ENCODE assay signal across 10 mouse cellular contexts in genomic region chr9:106457163-106457559, GRCm38 (mm10). TPM values are rescaled to one million over a fixed set of nuclear protein-coding genes. Genes with fewer than 3 reads are reported as not detected.
DNase-seq lines count a peak whose midpoint lies in the region; ATAC-seq and TF ChIP-seq lines count a peak whose summit lies in the region.
"Had no signal": no experiment of that assay in that cellular context is flagged by ENCODE, and none has a peak within 500 bp of the region (broad histone marks: within the 10 kb centered on the region; RNA-seq: fewer than 3 reads in every experiment).

No protein-coding gene starts in this region.

- H3K9me3 ChIP-seq in heart, embryonic 10.5 days, result no peaks in the 10 kb centered on the region
- no peaks in the 10 kb centered on the region for H3K9me3 ChIP-seq in limb, embryonic 14.5 days (ENCODE audit: control insufficient read depth, low read length)

- H3K4me2 ChIP-seq in limb, embryonic 14.5 days (replicated peaks; ENCODE audit: low read depth, low read length, severe bottlenecking), result peak overlapping the region; percentile 90

- peaks cover 90% of the 10 kb centered on the region for H3K4me1 ChIP-seq in heart, embryonic 10.5 days
- peaks cover 42% of the 10 kb centered on the region for H3K4me1 ChIP-seq in limb, embryonic 14.5 days (ENCODE audit: control insufficient read depth, insufficient read depth, low read length)

- 60% methylated on average over 9 of the region's 9 CpGs for WGBS in heart, embryonic 10.5 days
- WGBS in limb, embryonic 14.5 days, result 50% methylated on average over 9 of the region's 9 CpGs

- peak overlapping the region; percentile 87 for H3K4me3 ChIP-seq in heart, embryonic 10.5 days
- H3K4me3 ChIP-seq in limb, embryonic 14.5 days (replicated peaks; ENCODE audit: low read length), result 0 out of 2 replicates have a peak overlapping the region, but pooled peaks have one; percentile 5

- 0 out of 2 replicates have a peak, but pooled peaks have one; percentile 0 for ATAC-seq in limb, embryonic 14.5 days (ENCODE audit: low FRiP score, low read depth)
- ATAC-seq: CD4-positive, CD25-positive, alpha-beta regulatory T cell, adult 4 months had no signal

- TF ChIP-seq POLR2A in limb, embryonic 14.5 days (IDR thresholded peaks at IDR 0.05; ENCODE audit: borderline replicate concordance, extremely low read depth, insufficient read depth, insufficient read length), result no peak

- peak overlapping the region; percentile 70 for H3K9ac ChIP-seq in limb, embryonic 14.5 days (ENCODE audit: low read depth, low read length, severe bottlenecking)

- H3K36me3 ChIP-seq in heart, embryonic 10.5 days, result peaks cover 50% of the 10 kb centered on the region
- peaks cover 21% of the 10 kb centered on the region for H3K36me3 ChIP-seq in limb, embryonic 14.5 days (ENCODE audit: control insufficient read depth, insufficient read depth, low read length)

- no peak for DNase-seq in heart, embryonic 10.5 days (ENCODE audit: low spot score)
- DNase-seq in heart, postnatal 10 days, result no peak
- peak; percentile 76 for DNase-seq in retina, embryonic 14.5 days (ENCODE audit: low spot score)
- DNase-seq in retina, postnatal 1 day, result no peak
- no peak for DNase-seq in limb, embryonic 14.5 days (ENCODE audit: low spot score)
- no peak for DNase-seq in layer of hippocampus, postnatal 36 days
- no peak for DNase-seq in layer of hippocampus, postnatal 25 days (ENCODE audit: extremely low spot score in 1 of 2, low spot score in 1 of 2)
- no peak for DNase-seq in thymus, postnatal 25 days
- DNase-seq: kidney, adult 11 months had no signal

- intact Hi-C loops in heart, postnatal 10 days (cut with DNase I), result no loop called here

- H3K27ac ChIP-seq in heart, embryonic 10.5 days, result peak overlapping the region; percentile 94
- 0 out of 2 replicates have a peak overlapping the region, but pooled peaks have one; percentile 33 for H3K27ac ChIP-seq in limb, embryonic 14.5 days (replicated peaks; ENCODE audit: low read depth, low read length)

- H3K27me3 ChIP-seq in heart, embryonic 10.5 days (ENCODE audit: insufficient read depth, poor library complexity, severe bottlenecking), result no peaks in the 10 kb centered on the region
- H3K27me3 ChIP-seq in limb, embryonic 14.5 days (ENCODE audit: control insufficient read depth, insufficient read depth, low read length), result no peaks in the 10 kb centered on the region

RNA-seq across cellular contexts. Expression of gene Pcbp4, which starts 4.1 kb away (rescaled TPM):
- 135 and 186 TPM in 2 replicates for polyA plus RNA-seq in heart, embryonic 10.5 days (2016; fragmentation: Nextera tagmentation; extraction: Ambion mirVana)
- total RNA-seq in heart, postnatal 10 days (2021), result 10 to 100 TPM; 77.4 to 89.6 TPM
- polyA plus RNA-seq in limb, embryonic 14.5 days (2012; rRNA removed), result 238 and 328 TPM in 2 replicates
- 88.0 and 92.7 TPM in 2 replicates for polyA plus RNA-seq in limb, embryonic 14.5 days (2014; fragmentation: Nextera tagmentation; extraction: Ambion mirVana)
- 100 to 1,000 TPM; 175 to 176 TPM for total RNA-seq in layer of hippocampus, postnatal 36 days (2021)
- 100 to 1,000 TPM; 178 to 202 TPM for total RNA-seq in layer of hippocampus, postnatal 25 days (2021)

RNA-seq across cellular contexts. Expression of gene Gpr62, which starts 8.6 kb away (rescaled TPM):
- polyA plus RNA-seq in heart, embryonic 10.5 days (2016; fragmentation: Nextera tagmentation; extraction: Ambion mirVana), result 0.14 and 0.35 TPM in 2 replicates
- under 1 TPM in 1 of 2 experiments, not detected in 1; 0.12 TPM for total RNA-seq in heart, postnatal 10 days (2021)
- polyA plus RNA-seq in limb, embryonic 14.5 days (2012; rRNA removed), result 0.47 and 0.70 TPM in 2 replicates
- 0.51 and 0.58 TPM in 2 replicates for polyA plus RNA-seq in limb, embryonic 14.5 days (2014; fragmentation: Nextera tagmentation; extraction: Ambion mirVana)
- total RNA-seq in layer of hippocampus, postnatal 36 days (2021), result 10 to 100 TPM in 1 of 2 experiments, 1 to 10 TPM in 1; 9.2 to 10.4 TPM
- 10 to 100 TPM; 14.0 to 14.7 TPM for total RNA-seq in layer of hippocampus, postnatal 25 days (2021)
- polyA plus RNA-seq: CD4-positive, CD25-positive, alpha-beta regulatory T cell, adult 4 months had no signal

RNA-seq across cellular contexts. Expression of gene Abhd14a, which starts 9.7 kb away (rescaled TPM):
- 42.0 and 46.2 TPM in 2 replicates for polyA plus RNA-seq in heart, embryonic 10.5 days (2016; fragmentation: Nextera tagmentation; extraction: Ambion mirVana)
- 10 to 100 TPM; 20.0 to 22.4 TPM for total RNA-seq in heart, postnatal 10 days (2021)
- polyA plus RNA-seq in limb, embryonic 14.5 days (2012; rRNA removed), result 79.9 and 87.1 TPM in 2 replicates
- 69.5 and 74.0 TPM in 2 replicates for polyA plus RNA-seq in limb, embryonic 14.5 days (2014; fragmentation: Nextera tagmentation; extraction: Ambion mirVana)
- total RNA-seq in layer of hippocampus, postnatal 36 days (2021), result 10 to 100 TPM; 38.5 to 41.0 TPM
- total RNA-seq in layer of hippocampus, postnatal 25 days (2021), result 10 to 100 TPM; 38.2 to 41.5 TPM

RNA-seq across cellular contexts. Expression of gene Abhd14b, which starts 9.9 kb away (rescaled TPM):
- polyA plus RNA-seq in heart, embryonic 10.5 days (2016; fragmentation: Nextera tagmentation; extraction: Ambion mirVana), result 4.8 and 7.8 TPM in 2 replicates
- total RNA-seq in heart, postnatal 10 days (2021), result 1 to 10 TPM; 4.6 to 6.2 TPM
- polyA plus RNA-seq in limb, embryonic 14.5 days (2012; rRNA removed), result 54.5 and 64.6 TPM in 2 replicates
- polyA plus RNA-seq in limb, embryonic 14.5 days (2014; fragmentation: Nextera tagmentation; extraction: Ambion mirVana), result 41.2 and 44.6 TPM in 2 replicates
- total RNA-seq in layer of hippocampus, postnatal 36 days (2021), result 10 to 100 TPM; 11.3 to 11.9 TPM
- total RNA-seq in layer of hippocampus, postnatal 25 days (2021), result 10 to 100 TPM in 1 of 2 experiments, 1 to 10 TPM in 1; 9.9 to 12.6 TPM

RNA-seq across cellular contexts. Expression of gene Rrp9, which starts 18.6 kb away (rescaled TPM):
- 51.3 and 74.6 TPM in 2 replicates for polyA plus RNA-seq in heart, embryonic 10.5 days (2016; fragmentation: Nextera tagmentation; extraction: Ambion mirVana)
- 10 to 100 TPM; 18.8 to 19.1 TPM for total RNA-seq in heart, postnatal 10 days (2021)
- polyA plus RNA-seq in limb, embryonic 14.5 days (2012; rRNA removed), result 44.2 and 52.3 TPM in 2 replicates
- polyA plus RNA-seq in limb, embryonic 14.5 days (2014; fragmentation: Nextera tagmentation; extraction: Ambion mirVana), result 41.3 and 42.7 TPM in 2 replicates
- total RNA-seq in layer of hippocampus, postnatal 36 days (2021), result 10 to 100 TPM; 35.0 to 38.1 TPM
- 10 to 100 TPM; 30.9 to 34.9 TPM for total RNA-seq in layer of hippocampus, postnatal 25 days (2021)

Comparison
In these comparisons a context has a peak if more than half of its experiments do, and no peak if none do; other contexts are left out.
1. RNA of gene Gpr62, which starts 8.6 kb away (total RNA-seq): 14.0 to 14.7 TPM in layer of hippocampus, postnatal 25 days and 9.2 to 10.4 TPM in layer of hippocampus, postnatal 36 days; 0.12 TPM in heart, postnatal 10 days; every median in the first group is over 4 times any median in the second.